Mouse (Mus musculus) MEL (cell line): ENCODE results near the gene Acadsb.

Experiments
- BHLHE40 ChIP-seq: IDR thresholded peaks from 2 replicates; pipeline ENCODE4 v1.6.1; 2012; ENCODE audit warnings: low read depth, mild to moderate bottlenecking, inconsistent platforms, low read length, improper control_type of control experiment, borderline replicate concordance
- CHD1 ChIP-seq: IDR thresholded peaks from 2 replicates; pipeline ENCODE4 v1.6.1; 2012; ENCODE audit warnings: low read depth, mild to moderate bottlenecking, inconsistent platforms, low read length, improper control_type of control experiment
- CTCF ChIP-seq, 3 experiments: IDR thresholded peaks in 2 of 3; conservative IDR thresholded peaks in 1 of 3; 2 replicates each; pipeline ENCODE4 v1.5.1; 2011 to 2012; ENCODE audit warnings: low read length in 3 of 3, low read depth in 2 of 3, mild to moderate bottlenecking in 2 of 3, improper control_type of control experiment in 1 of 3, inconsistent platforms in 1 of 3, mixed read lengths in 1 of 3, moderate library complexity in 1 of 3; ENCODE audit not compliant: control insufficient read depth in 1 of 3, insufficient read depth in 1 of 3, poor library complexity in 1 of 3, severe bottlenecking in 1 of 3
- ETS1 ChIP-seq: IDR thresholded peaks from 2 replicates; pipeline ENCODE4 v1.6.1; 2012; ENCODE audit warnings: low read depth, mild to moderate bottlenecking, inconsistent platforms, low read length, improper control_type of control experiment, moderate library complexity
- GATA1 ChIP-seq: IDR thresholded peaks from 2 replicates; pipeline ENCODE4 v1.6.1; 2011; ENCODE audit warnings: low read depth, low read length, improper control_type of control experiment
- HCFC1 ChIP-seq: IDR thresholded peaks from 2 replicates; pipeline ENCODE4 v1.6.1; 2012; ENCODE audit warnings: low read depth, mild to moderate bottlenecking, inconsistent platforms, low read length, improper control_type of control experiment, moderate library complexity
- MAFK ChIP-seq: IDR thresholded peaks from 2 replicates; pipeline ENCODE4 v1.6.1; 2011; ENCODE audit warnings: low read depth, mild to moderate bottlenecking, low read length, improper control_type of control experiment, borderline replicate concordance
- MAZ ChIP-seq: IDR thresholded peaks from 2 replicates; pipeline ENCODE4 v1.6.1; 2012; ENCODE audit warnings: low read depth, mild to moderate bottlenecking, inconsistent platforms, low read length, improper control_type of control experiment
- POLR2A ChIP-seq, 2 experiments: IDR thresholded peaks; 2 replicates each; pipeline ENCODE4 v1.6.1; 2011 to 2012; ENCODE audit warnings: low read length in 2 of 2, mild to moderate bottlenecking in 2 of 2, control low read depth in 1 of 2, improper control_type of control experiment in 1 of 2, low read depth in 1 of 2, moderate library complexity in 1 of 2; ENCODE audit not compliant: control insufficient read depth in 1 of 2, insufficient read depth in 1 of 2, poor library complexity in 1 of 2
- RCOR1 ChIP-seq: IDR thresholded peaks from 2 replicates; pipeline ENCODE4 v1.6.1; 2012; ENCODE audit warnings: low read depth, mild to moderate bottlenecking, inconsistent platforms, low read length, improper control_type of control experiment
- TAL1 ChIP-seq: IDR thresholded peaks from 2 replicates; pipeline ENCODE4 v1.6.1; 2012; ENCODE audit warnings: mild to moderate bottlenecking, inconsistent platforms, low read length, moderate library complexity, mixed read lengths
- UBTF ChIP-seq: IDR thresholded peaks from 2 replicates; pipeline ENCODE4 v1.6.1; 2012; ENCODE audit warnings: low read depth, mild to moderate bottlenecking, inconsistent platforms, low read length, improper control_type of control experiment, moderate library complexity, borderline replicate concordance; ENCODE audit not compliant: insufficient read depth
- USF1 ChIP-seq: IDR thresholded peaks from 2 replicates; pipeline ENCODE4 v1.6.1; 2014; ENCODE audit warnings: low read depth, mild to moderate bottlenecking, inconsistent platforms, low read length, improper control_type of control experiment, moderate library complexity
- ZC3H11A ChIP-seq: IDR thresholded peaks from 2 replicates; pipeline ENCODE4 v1.6.1; 2012; ENCODE audit warnings: low read depth, mild to moderate bottlenecking, inconsistent platforms, low read length, improper control_type of control experiment

DNA sequence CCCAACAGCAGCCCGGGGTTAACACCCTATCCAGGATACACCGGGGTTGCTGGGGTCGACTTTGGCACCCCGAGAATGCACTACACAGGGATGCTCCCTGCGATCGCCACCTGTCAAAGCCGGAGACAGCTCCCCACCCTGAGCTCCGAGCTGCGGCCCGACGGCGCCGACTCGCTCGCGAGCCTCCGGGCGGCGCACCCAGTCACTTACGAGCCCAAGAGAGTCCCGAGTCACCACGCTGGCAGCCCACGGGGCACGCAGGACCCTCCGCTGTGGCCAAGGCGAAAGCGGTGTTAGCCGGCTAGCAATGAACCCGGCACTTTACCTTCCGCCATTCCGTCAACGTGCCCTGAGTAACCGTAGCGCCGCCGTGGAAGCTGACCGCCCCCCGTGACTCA lies 414 bp upstream of the Acadsb start:
- TF ChIP-seq POLR2A (IDR thresholded peaks at IDR 0.05; ENCODE audit: control insufficient read depth in 1 of 2, insufficient read depth in 1 of 2, low read depth in 1 of 2, low read length in 2 of 2, poor library complexity in 1 of 2) (no peak), ZC3H11A (no peak), MAZ (no peak), GATA1 (no peak), RCOR1 (no peak), BHLHE40 (no peak), UBTF (no peak), CTCF (IDR thresholded peaks at IDR 0.05 in 2 of 3, conservative IDR thresholded peaks at IDR 0.05 in 1 of 3; ENCODE audit: control insufficient read depth in 1 of 3, insufficient read depth in 1 of 3, low read depth in 2 of 3, low read length in 3 of 3, poor library complexity in 1 of 3, severe bottlenecking in 1 of 3) (no peak), MAFK (no peak), TAL1 (no peak), USF1 (no peak), CHD1 (no peak), ETS1 (no peak), HCFC1 (no peak)
